Mouse (Mus musculus) limb, embryonic 12.5 days (tissue): ENCODE results near the gene Cdca3. TPM values are rescaled to one million over a fixed set of nuclear protein-coding genes. Genes with fewer than 3 reads are reported as not detected.

Experiments
- ATAC-seq: fragments of 200-750 bp; cut with Nextera tagmentation; 2 replicates; pipeline ENCODE4 v1.8.0; 2017; ENCODE audit warnings: low read depth, moderate TSS enrichment; ENCODE audit not compliant: insufficient number of reproducible peaks, insufficient read depth, low FRiP score, low TSS enrichment
- H3K27ac ChIP-seq: fragments of 300-500 bp; sonication (generic); 2 replicates; pipeline ENCODE4 v1.5.1; 2016; ENCODE audit warnings: mild to moderate bottlenecking, moderate library complexity
- H3K27me3 ChIP-seq: fragments of 300-500 bp; sonication (generic); 2 replicates; pipeline ENCODE4 v1.6.1; 2016; ENCODE audit warnings: mild to moderate bottlenecking, moderate library complexity
- H3K36me3 ChIP-seq: fragments of 300-500 bp; sonication (generic); 2 replicates; pipeline ENCODE4 v1.6.1; 2016; ENCODE audit warnings: mild to moderate bottlenecking, moderate library complexity
- H3K4me1 ChIP-seq: fragments of 300-500 bp; sonication (generic); replicated peaks from 2 replicates; pipeline ENCODE4 v1.6.1; 2016
- H3K4me2 ChIP-seq: fragments of 300-500 bp; sonication (generic); 2 replicates; pipeline ENCODE4 v1.6.1; 2016; ENCODE audit warnings: mild to moderate bottlenecking, moderate library complexity
- H3K4me3 ChIP-seq: fragments of 300-500 bp; sonication (generic); replicated peaks from 2 replicates; pipeline ENCODE4 v1.5.1; 2016; ENCODE audit warnings: mild to moderate bottlenecking
- H3K9ac ChIP-seq: fragments of 300-500 bp; sonication (generic); replicated peaks from 2 replicates; pipeline ENCODE4 v1.6.1; 2016; ENCODE audit warnings: mild to moderate bottlenecking, moderate library complexity
- H3K9me3 ChIP-seq: fragments of 300-500 bp; sonication (generic); 2 replicates; pipeline ENCODE4 v1.6.1; 2016; ENCODE audit warnings: mild to moderate bottlenecking, moderate library complexity
- WGBS: fragments of 180-500 bp; shearing (Covaris S2); methylation state at CpG from one replicate; pipeline ENCODE4 v1.1.7; 2016; 5-methylcytosine and 5-hydroxymethylcytosine counted together
- polyA plus RNA-seq: library from polyadenylated mRNA; unstranded; fragments of >200 nt; fragmentation: Nextera tagmentation; extraction: Ambion mirVana; gene quantifications from 2 replicates; pipeline ENCODE4 v1.2.1, GENCODE M21; 2016

The Cdca3 gene
- polyA plus RNA-seq: 200 and 202 TPM in 2 replicates

DNA sequence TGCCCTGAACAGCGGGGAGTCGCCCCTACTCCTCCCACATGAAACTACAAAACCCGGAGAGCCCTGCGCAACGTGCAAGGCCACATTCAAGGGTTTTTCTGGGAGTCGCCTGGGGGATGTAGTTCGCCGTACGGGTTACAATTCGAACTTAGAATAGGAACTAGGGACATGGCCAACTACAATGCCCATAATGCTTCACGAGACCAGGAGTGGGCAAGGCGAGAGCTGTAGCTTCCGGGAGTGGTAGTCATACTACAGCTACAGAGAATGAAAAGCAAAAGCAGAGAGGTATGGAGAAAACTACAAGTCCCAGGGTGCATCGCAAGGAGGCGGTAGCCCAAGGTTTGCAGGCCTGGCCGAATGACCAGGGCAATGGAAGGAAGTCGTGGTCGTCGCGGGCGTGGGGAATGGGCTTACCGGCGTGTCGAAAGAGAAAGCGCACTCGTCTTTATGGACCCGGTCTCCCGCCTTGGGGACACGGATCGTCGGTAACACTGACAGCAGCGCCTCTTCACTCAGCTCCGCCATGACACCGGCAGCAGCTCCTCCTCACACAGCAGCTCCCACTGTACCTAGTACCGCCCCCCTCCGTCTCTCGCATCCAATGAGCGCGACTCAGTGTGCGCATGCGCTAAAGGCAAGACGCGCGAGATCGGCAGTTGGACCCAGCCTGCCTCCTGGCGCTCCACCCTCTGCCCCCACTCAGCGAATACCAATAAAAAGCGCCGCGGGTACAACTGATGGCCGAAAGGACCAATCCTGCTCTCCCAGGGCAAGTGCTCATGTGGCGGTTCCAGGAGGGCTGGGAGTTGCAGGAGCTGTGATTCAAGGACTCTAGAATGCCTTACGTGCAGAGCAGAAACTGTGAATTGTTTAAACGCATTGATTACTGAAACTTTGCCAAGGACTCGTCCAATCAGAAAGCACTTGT lies at the start of gene Cdca3, which contains the start of gene Usp5:
TSS of gene Cdca3 (plus strand) at position 680 of the 931 bp plus-strand sequence.
TSS of gene Usp5 (minus strand) at position 617 of the 931 bp plus-strand sequence.
- Histone ChIP-seq H3K4me2 (peak within 1 kb of the TSS; percentile 91), H3K9ac (peak within 1 kb of the TSS; percentile 70), H3K4me1 (peaks cover 31% of the 10 kb centered on the region), H3K4me3 (peak within 1 kb of the TSS; percentile 59), H3K9me3 (no peaks in the 10 kb centered on the region), H3K36me3 (peaks cover 57% of the 10 kb centered on the region), H3K27ac (peak within 1 kb of the TSS; percentile 91), H3K27me3 (no peaks in the 10 kb centered on the region)
- peak; percentile 95 for ATAC-seq
- under 1% methylated on average over 55 of the region's 55 CpGs for WGBS

GRCm38 (mm10) chr6:124779984-124780416 lies 49.3 kb upstream of the Cdca3 start:
- Histone ChIP-seq H3K36me3 (no peaks in the 10 kb centered on the region), H3K27ac (no peak overlapping the region), H3K9me3 (no peaks in the 10 kb centered on the region), H3K27me3 (peaks cover 15% of the 10 kb centered on the region), H3K4me3 (peak overlapping the region; percentile 41), H3K4me2 (peak overlapping the region; percentile 64), H3K4me1 (peaks cover 14% of the 10 kb centered on the region), H3K9ac (no peak overlapping the region; the same call in 1 of the 2 replicates)
- ATAC-seq: no peak
- 6% methylated on average over 10 of the region's 10 CpGs for WGBS

- no peaks in the 10 kb centered on the region for H3K36me3 ChIP-seq
- no peak for ATAC-seq
- 90% methylated on average over 7 of the region's 7 CpGs for WGBS
- peaks cover 14% of the 10 kb centered on the region for H3K4me1 ChIP-seq
- no peak overlapping the region for H3K27ac ChIP-seq
- H3K9ac ChIP-seq: no peak overlapping the region
- 0 out of 2 replicates have a peak overlapping the region, but pooled peaks have one; percentile 64 for H3K4me2 ChIP-seq
- H3K4me3 ChIP-seq: no peak overlapping the region
- peaks cover 15% of the 10 kb centered on the region for H3K27me3 ChIP-seq
- no peaks in the 10 kb centered on the region for H3K9me3 ChIP-seq
These were observed 48.4 kb upstream of the Cdca3 start for GRCm38 (mm10) chr6:124780917-124781316.

DNA sequence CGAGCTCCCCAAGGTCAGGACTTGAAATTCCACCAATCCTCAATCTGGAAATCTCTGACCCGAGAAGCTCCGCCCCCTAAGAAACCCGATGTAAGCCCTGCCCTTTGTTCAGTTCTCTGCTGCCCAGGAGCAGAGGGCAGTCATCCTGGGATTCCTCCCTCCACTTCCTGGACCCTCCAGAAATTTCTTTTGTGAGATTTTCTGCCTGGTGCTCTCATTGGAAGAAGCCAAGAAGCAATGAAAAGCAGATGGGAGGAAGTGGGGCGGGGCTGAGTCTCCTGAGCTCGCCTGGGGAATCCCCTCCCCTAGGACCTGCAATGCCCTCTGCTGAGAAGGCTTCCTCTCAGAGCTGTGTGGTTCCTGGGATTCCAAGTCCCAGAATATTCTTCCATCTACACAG lies 46.9 kb upstream of the Cdca3 start:
- no peak for ATAC-seq
- Histone ChIP-seq H3K4me2 (peak overlapping the region; percentile 21; the same call in 1 of the 2 replicates), H3K4me1 (peaks cover 14% of the 10 kb centered on the region), H3K4me3 (0 out of 2 replicates have a peak overlapping the region, but pooled peaks have one; percentile 8), H3K9ac (no peak overlapping the region), H3K27me3 (peaks cover 15% of the 10 kb centered on the region), H3K27ac (peak overlapping the region; percentile 42; the same call in 1 of the 2 replicates), H3K36me3 (no peaks in the 10 kb centered on the region), H3K9me3 (no peaks in the 10 kb centered on the region)
- 20% methylated on average over 6 of the region's 6 CpGs for WGBS

- no peaks in the 10 kb centered on the region for H3K27me3 ChIP-seq
- H3K36me3 ChIP-seq: no peaks in the 10 kb centered on the region
- H3K27ac ChIP-seq: no peak overlapping the region
- WGBS: 57% methylated on average over 8 of the region's 8 CpGs
- no peak for ATAC-seq
- H3K4me3 ChIP-seq: no peak overlapping the region
- peaks cover 6% of the 10 kb centered on the region for H3K4me1 ChIP-seq
- no peak overlapping the region for H3K4me2 ChIP-seq
- no peaks in the 10 kb centered on the region for H3K9me3 ChIP-seq
- no peak overlapping the region for H3K9ac ChIP-seq
These were observed 42.5 kb upstream of the Cdca3 start for GRCm38 (mm10) chr6:124786756-124787420.

GRCm38 (mm10) chr6:124787722-124788121 lies 41.6 kb upstream of the Cdca3 start:
- Histone ChIP-seq H3K36me3 (no peaks in the 10 kb centered on the region), H3K4me1 (peaks cover under 1% of the 10 kb centered on the region; the same call in 1 of the 2 replicates), H3K27ac (no peak overlapping the region), H3K9me3 (no peaks in the 10 kb centered on the region), H3K9ac (no peak overlapping the region), H3K4me3 (no peak overlapping the region), H3K4me2 (no peak overlapping the region), H3K27me3 (no peaks in the 10 kb centered on the region)
- 75% methylated on average over 10 of the region's 10 CpGs for WGBS
- ATAC-seq: no peak

- H3K4me2 ChIP-seq: no peak overlapping the region
- H3K27me3 ChIP-seq: no peaks in the 10 kb centered on the region
- no peaks in the 10 kb centered on the region for H3K4me1 ChIP-seq
- H3K4me3 ChIP-seq: no peak overlapping the region
- no peaks in the 10 kb centered on the region for H3K9me3 ChIP-seq
- no peak overlapping the region for H3K9ac ChIP-seq
- ATAC-seq: no peak
- 94% methylated on average over 4 of the region's 4 CpGs for WGBS
- no peaks in the 10 kb centered on the region for H3K36me3 ChIP-seq
- no peak overlapping the region for H3K27ac ChIP-seq
These were observed 39.8 kb upstream of the Cdca3 start for GRCm38 (mm10) chr6:124789519-124789918.

DNA sequence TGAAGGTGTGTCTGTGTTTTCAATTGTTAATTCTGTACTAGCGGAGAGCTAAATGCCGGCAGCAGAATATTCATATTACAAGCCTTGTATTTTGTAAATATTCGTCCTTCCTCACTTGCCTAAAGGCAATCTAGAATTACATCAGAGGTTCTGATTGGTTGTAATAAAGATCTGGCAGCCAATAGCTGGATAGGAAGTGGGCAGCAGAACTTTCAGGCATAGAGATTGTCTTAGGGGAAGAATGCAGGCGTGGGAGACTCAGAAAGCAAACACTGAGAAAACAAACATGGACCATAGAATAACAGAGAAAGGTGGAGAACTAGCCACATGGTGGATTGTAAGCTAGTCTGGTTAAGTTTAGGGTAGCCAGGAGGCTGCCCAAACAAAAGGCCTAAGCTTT lies 39.2 kb upstream of the Cdca3 start:
- ATAC-seq: no peak
- no peaks in the 10 kb centered on the region for H3K27me3 ChIP-seq
- no peak overlapping the region for H3K27ac ChIP-seq
- no peak overlapping the region for H3K9ac ChIP-seq
- H3K9me3 ChIP-seq: no peaks in the 10 kb centered on the region
- no peak overlapping the region for H3K4me2 ChIP-seq
- no peaks in the 10 kb centered on the region for H3K4me1 ChIP-seq
- H3K4me3 ChIP-seq: no peak overlapping the region
- no peaks in the 10 kb centered on the region for H3K36me3 ChIP-seq
- WGBS: 68% methylated on average over 4 of the region's 4 CpGs

GRCm38 (mm10) chr6:124791911-124792310 lies 37.4 kb upstream of the Cdca3 start:
- no peak overlapping the region for H3K9ac ChIP-seq
- H3K4me2 ChIP-seq: no peak overlapping the region
- no peaks in the 10 kb centered on the region for H3K27me3 ChIP-seq
- ATAC-seq: no peak
- no peak overlapping the region for H3K4me3 ChIP-seq
- H3K27ac ChIP-seq: no peak overlapping the region
- WGBS: 88% methylated on average over 3 of the region's 3 CpGs
- H3K4me1 ChIP-seq: no peaks in the 10 kb centered on the region
- no peaks in the 10 kb centered on the region for H3K9me3 ChIP-seq
- H3K36me3 ChIP-seq: no peaks in the 10 kb centered on the region

DNA sequence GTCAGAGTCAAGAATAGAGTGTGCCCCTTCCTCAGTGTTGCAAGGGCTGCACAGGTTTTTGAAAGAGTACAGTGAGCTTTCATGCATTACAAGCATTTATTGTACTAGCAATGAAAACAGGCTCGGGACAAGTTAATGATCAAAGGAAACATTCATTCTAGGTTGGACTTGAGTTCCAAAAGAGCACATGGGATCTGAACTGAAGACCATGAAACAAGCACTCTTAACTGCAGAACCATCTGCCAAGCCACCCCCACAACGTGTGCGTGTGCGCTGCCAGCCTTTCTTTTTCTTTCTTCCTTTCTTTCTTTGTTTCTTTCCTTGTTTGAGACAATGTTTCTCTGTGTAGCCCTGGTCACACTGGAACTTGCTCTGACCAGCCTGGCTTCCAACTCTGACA lies 33.6 kb upstream of the Cdca3 start:
- Histone ChIP-seq H3K4me1 (no peaks in the 10 kb centered on the region), H3K4me3 (no peak overlapping the region), H3K27ac (no peak overlapping the region), H3K4me2 (no peak overlapping the region), H3K36me3 (no peaks in the 10 kb centered on the region), H3K9me3 (no peaks in the 10 kb centered on the region), H3K9ac (no peak overlapping the region), H3K27me3 (no peaks in the 10 kb centered on the region)
- ATAC-seq: no peak
- 81% methylated on average over 4 of the region's 4 CpGs for WGBS

DNA sequence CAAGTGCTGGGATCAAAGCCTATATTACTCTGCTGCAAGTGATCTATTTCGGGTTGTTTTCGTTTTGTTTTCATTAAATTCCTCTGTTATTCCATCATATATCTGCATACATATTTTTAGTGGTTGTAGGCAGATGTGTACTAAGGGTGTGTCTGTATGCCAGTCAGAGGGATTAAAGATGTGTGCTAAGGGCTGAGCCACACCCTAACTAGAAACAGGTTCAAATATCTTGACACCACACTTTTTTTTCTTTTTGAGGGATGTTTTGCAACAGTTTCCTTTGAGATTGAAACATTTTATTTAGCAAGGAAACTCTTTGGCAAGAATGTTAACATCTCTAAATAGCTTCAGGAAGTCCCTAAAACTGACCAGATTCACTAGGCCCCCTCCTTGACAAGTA lies 33.1 kb upstream of the Cdca3 start:
- Histone ChIP-seq H3K9ac (no peak overlapping the region), H3K27ac (no peak overlapping the region), H3K4me3 (no peak overlapping the region), H3K9me3 (no peaks in the 10 kb centered on the region), H3K36me3 (no peaks in the 10 kb centered on the region), H3K4me2 (no peak overlapping the region), H3K27me3 (no peaks in the 10 kb centered on the region), H3K4me1 (no peaks in the 10 kb centered on the region)
- ATAC-seq: no peak
- WGBS: 89% methylated on average over 2 of the region's 2 CpGs
